Mouse (Mus musculus) hindbrain, postnatal 0 days (tissue): Measurements from ENCODE around the gene Dock9. TPM values are rescaled to one million over a fixed set of nuclear protein-coding genes. Genes with fewer than 3 reads are reported as not detected.

Experiments
- ATAC-seq: fragments of 200-750 bp; cut with Nextera tagmentation; 2 replicates; pipeline ENCODE4 v1.8.0; 2017; ENCODE audit warnings: mild to moderate bottlenecking, moderate TSS enrichment, moderate library complexity
- DNase-seq: peaks from one replicate; pipeline ENCODE4 v3.0.0-alpha.2; 2015; ENCODE audit warnings: low spot score
- H3K27ac ChIP-seq: fragments of 300-500 bp; sonication (generic); 2 replicates; pipeline ENCODE4 v1.5.1; 2014; ENCODE audit warnings: mild to moderate bottlenecking
- H3K27me3 ChIP-seq: fragments of 300-500 bp; sonication (generic); 2 replicates; pipeline ENCODE4 v1.6.1; 2014; ENCODE audit warnings: low read length, mixed read lengths; ENCODE audit not compliant: insufficient read depth
- H3K36me3 ChIP-seq: fragments of 300-500 bp; sonication (generic); 2 replicates; pipeline ENCODE4 v1.6.1; 2014; ENCODE audit warnings: low read length, mixed read lengths; ENCODE audit not compliant: insufficient read depth
- H3K4me1 ChIP-seq: fragments of 300-500 bp; sonication (generic); 2 replicates; pipeline ENCODE4 v1.6.1; 2014; ENCODE audit warnings: antibody characterized with exemption, low read length, mixed read lengths; ENCODE audit not compliant: insufficient read depth
- H3K4me2 ChIP-seq: fragments of 300-500 bp; sonication (generic); 2 replicates; pipeline ENCODE4 v1.6.1; 2014; ENCODE audit warnings: low read depth, mild to moderate bottlenecking, low read length, moderate library complexity, mixed read lengths
- H3K4me3 ChIP-seq: fragments of 300-500 bp; sonication (generic); 2 replicates; pipeline ENCODE4 v1.5.1; 2014; ENCODE audit warnings: low read length
- H3K9ac ChIP-seq: fragments of 300-500 bp; sonication (generic); replicated peaks from 2 replicates; pipeline ENCODE4 v1.6.1; 2014; ENCODE audit warnings: mild to moderate bottlenecking, low read length, moderate library complexity, mixed read lengths
- H3K9me3 ChIP-seq: fragments of 300-500 bp; sonication (generic); 2 replicates; pipeline ENCODE4 v1.6.1; 2016; ENCODE audit warnings: low read length, mixed read lengths
- CTCF ChIP-seq: IDR thresholded peaks from 2 replicates; pipeline ENCODE4 v1.5.1; 2016; ENCODE audit warnings: antibody characterized with exemption, control low read depth, low read depth
- WGBS: fragments of 180-500 bp; shearing (Covaris S2); extraction: QIAGEN DNeasy Blood & Tissue Kit; methylation state at CpG from one replicate; pipeline ENCODE4 v1.1.7; 2014; 5-methylcytosine and 5-hydroxymethylcytosine counted together
- polyA plus RNA-seq: library from polyadenylated mRNA; unstranded; fragments of >200 nt; fragmentation: Nextera tagmentation; extraction: Ambion mirVana; gene quantifications from 2 replicates; pipeline ENCODE4 v1.2.1, GENCODE M21; 2015
- total RNA-seq: library from RNA; depleted of rRNA; stranded (reverse); fragments of >200 nt; gene quantifications from 2 replicates; pipeline ENCODE4 v1.2.3, GENCODE M21; 2014

The Dock9 gene
- total and polyA plus RNA-seq, 2 experiments from 2014 or later: 11.7 to 51.3 TPM

DNA sequence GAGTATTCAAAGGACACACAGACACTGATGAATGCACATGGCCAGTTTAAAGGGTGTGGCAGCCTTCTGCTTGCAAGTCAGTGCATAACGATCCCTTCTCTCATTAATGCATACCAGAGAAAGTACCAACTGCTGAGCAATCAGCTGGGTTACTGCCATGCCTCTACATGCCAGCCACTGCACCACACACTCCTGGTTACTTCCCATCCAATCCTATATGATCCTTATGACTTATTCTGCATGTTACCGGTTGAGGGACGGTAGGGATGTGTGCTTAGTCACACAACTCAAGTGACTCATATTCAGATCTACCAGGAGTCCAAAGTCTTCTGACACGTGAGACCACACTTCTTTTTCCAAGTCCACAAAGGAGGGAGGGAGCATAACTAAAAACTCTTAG, 186.5 kb downstream of the Dock9 start:
- no peak overlapping the region for H3K4me3 ChIP-seq
- TF ChIP-seq CTCF: no peak
- H3K4me1 ChIP-seq: no peaks in the 10 kb centered on the region
- no peaks in the 10 kb centered on the region for H3K9me3 ChIP-seq
- no peaks in the 10 kb centered on the region; the same call in 1 of the 2 replicates for H3K36me3 ChIP-seq
- H3K27ac ChIP-seq: no peak overlapping the region
- no peak overlapping the region for H3K9ac ChIP-seq
- 79% methylated on average over 4 of the region's 4 CpGs for WGBS
- DNase-seq (no peak), ATAC-seq (no peak)
- no peaks in the 10 kb centered on the region for H3K27me3 ChIP-seq
- H3K4me2 ChIP-seq: no peak overlapping the region

DNA sequence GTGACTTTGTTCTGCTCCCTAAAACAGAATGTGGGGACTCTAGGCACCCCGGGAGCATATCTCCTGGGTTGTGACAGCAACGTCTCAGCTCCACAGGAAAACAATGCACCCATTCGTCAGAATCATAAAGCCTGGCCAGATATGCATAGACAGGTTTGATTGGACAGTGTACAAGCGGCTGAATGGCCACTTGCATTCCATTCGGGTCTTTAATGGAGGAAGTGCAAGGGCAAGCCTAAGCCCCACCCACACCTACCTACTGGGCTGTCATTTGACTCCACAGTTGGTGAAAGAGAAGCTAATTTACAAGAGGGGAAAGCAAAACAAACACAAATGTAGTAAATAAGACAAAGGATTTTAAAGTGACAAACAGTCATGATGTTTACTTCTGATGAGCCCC, 189.1 kb downstream of the Dock9 start:
- Histone ChIP-seq H3K4me2 (no peak overlapping the region), H3K4me1 (no peaks in the 10 kb centered on the region), H3K27me3 (no peaks in the 10 kb centered on the region), H3K36me3 (no peaks in the 10 kb centered on the region; the same call in 1 of the 2 replicates), H3K9ac (no peak overlapping the region), H3K4me3 (no peak overlapping the region), H3K9me3 (no peaks in the 10 kb centered on the region), H3K27ac (no peak overlapping the region)
- no peak for ATAC-seq
- TF ChIP-seq CTCF: no peak
- no peak for DNase-seq
- WGBS: 28% methylated on average over 5 of the region's 5 CpGs

DNA sequence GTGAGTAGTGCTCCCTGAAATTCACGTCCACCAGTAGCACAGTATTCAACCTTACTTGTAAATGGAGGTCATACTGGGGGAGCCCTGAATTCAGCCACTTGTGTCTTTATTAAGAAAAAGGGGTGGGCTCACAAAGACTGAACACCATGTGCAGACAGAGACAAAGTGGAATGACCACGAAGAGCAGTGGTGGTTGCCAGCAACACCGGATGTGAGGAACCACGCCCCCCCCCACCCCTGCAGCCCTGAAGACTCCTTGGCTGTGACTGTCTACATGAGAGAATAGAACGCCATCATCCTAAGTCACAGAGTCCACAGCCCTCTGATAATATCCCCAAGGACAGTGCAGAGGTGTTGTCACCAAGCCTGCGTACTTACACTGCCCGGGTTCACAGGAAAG, 191.2 kb downstream of the Dock9 start:
- Histone ChIP-seq H3K36me3 (no peaks in the 10 kb centered on the region; the same call in 1 of the 2 replicates), H3K9me3 (no peaks in the 10 kb centered on the region), H3K4me2 (no peak overlapping the region), H3K4me3 (no peak overlapping the region), H3K4me1 (no peaks in the 10 kb centered on the region), H3K27ac (no peak overlapping the region), H3K27me3 (no peaks in the 10 kb centered on the region), H3K9ac (no peak overlapping the region)
- no peak for DNase-seq
- no peak for TF ChIP-seq CTCF
- ATAC-seq: 0 out of 2 replicates have a peak, but pooled peaks have one; percentile 21
- WGBS: 80% methylated on average over 7 of the region's 7 CpGs

DNA sequence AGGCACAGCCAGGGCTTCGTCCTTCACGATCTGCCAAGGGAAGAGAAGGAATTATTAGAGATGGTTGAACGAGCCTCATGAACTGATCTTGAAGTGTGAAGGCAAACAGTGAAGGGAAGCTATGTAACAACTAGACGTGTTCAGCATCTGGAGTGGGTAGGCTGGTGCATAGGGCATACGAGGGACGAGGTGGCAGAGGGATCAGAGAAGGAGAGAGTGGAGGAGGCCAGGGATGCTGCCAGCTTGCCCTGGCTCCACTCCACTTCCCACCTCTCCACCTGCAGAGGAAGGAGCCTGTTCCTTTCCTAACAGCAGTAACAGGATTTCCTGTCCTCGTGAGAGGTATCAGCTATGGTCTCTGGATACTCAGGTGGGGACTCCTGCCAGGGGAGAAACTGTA, 192.4 kb downstream of the Dock9 start:
- H3K27ac ChIP-seq: no peak overlapping the region
- WGBS: 65% methylated on average over 7 of the region's 7 CpGs
- no peak overlapping the region for H3K4me2 ChIP-seq
- H3K4me3 ChIP-seq: no peak overlapping the region
- TF ChIP-seq CTCF: no peak
- H3K36me3 ChIP-seq: no peaks in the 10 kb centered on the region; the same call in 1 of the 2 replicates
- no peak overlapping the region for H3K9ac ChIP-seq
- no peaks in the 10 kb centered on the region for H3K4me1 ChIP-seq
- no peak for ATAC-seq
- DNase-seq: no peak
- no peaks in the 10 kb centered on the region for H3K9me3 ChIP-seq
- no peaks in the 10 kb centered on the region for H3K27me3 ChIP-seq

DNA sequence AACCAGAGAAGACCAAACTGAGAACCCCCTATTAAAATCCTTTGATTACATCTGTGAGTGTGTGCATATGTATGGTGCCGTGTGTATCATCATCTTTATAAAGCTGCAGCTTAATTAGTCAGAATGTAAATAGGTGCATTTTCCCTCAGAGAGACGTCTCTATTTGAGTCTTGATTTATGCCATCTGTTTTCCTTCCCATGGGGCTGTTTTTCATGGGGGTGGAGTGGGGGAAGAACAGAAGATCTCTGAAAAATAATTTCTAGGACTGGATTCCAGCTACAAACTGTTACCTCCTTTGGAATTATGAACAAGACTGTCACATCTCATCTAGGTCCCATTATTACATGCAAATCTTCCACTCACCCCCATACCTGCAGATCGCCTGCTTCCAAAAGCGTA, 193.1 kb downstream of the Dock9 start:
- no peak overlapping the region for H3K9ac ChIP-seq
- no peaks in the 10 kb centered on the region for H3K4me1 ChIP-seq
- TF ChIP-seq CTCF: no peak
- no peak overlapping the region for H3K4me2 ChIP-seq
- H3K27me3 ChIP-seq: no peaks in the 10 kb centered on the region
- no peaks in the 10 kb centered on the region; the same call in 1 of the 2 replicates for H3K36me3 ChIP-seq
- H3K27ac ChIP-seq: no peak overlapping the region
- no peak for ATAC-seq
- no peak for DNase-seq
- H3K4me3 ChIP-seq: no peak overlapping the region
- H3K9me3 ChIP-seq: no peaks in the 10 kb centered on the region
- 69% methylated on average over 4 of the region's 4 CpGs for WGBS

DNA sequence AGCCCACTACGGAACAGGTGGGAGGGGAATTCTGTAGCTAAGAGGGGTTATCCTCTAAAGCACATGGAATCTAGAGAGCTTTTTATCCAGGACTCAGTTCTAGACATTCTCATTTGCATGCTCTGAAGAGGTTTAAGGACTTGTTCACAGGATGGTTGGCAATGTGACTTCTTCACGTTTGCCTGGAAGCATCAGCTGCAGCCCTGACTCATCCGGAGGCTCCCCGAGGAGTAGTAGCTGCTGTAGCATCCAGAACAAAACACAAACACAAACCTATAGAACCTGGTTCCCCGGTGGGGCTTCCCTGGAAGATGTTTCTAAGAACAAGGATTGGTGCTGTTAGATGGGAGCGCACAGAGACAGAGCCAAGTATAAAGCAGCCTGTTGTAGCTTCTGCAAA, 195.0 kb downstream of the Dock9 start:
- no peak overlapping the region for H3K4me3 ChIP-seq
- no peaks in the 10 kb centered on the region for H3K4me1 ChIP-seq
- peaks cover 5% of the 10 kb centered on the region; the same call in 1 of the 2 replicates for H3K36me3 ChIP-seq
- no peak for TF ChIP-seq CTCF
- H3K9ac ChIP-seq: no peak overlapping the region
- H3K27ac ChIP-seq: no peak overlapping the region
- H3K27me3 ChIP-seq: no peaks in the 10 kb centered on the region
- 70% methylated on average over 6 of the region's 6 CpGs for WGBS
- H3K9me3 ChIP-seq: no peaks in the 10 kb centered on the region
- no peak overlapping the region for H3K4me2 ChIP-seq
- DNase-seq (no peak), ATAC-seq (no peak)

DNA sequence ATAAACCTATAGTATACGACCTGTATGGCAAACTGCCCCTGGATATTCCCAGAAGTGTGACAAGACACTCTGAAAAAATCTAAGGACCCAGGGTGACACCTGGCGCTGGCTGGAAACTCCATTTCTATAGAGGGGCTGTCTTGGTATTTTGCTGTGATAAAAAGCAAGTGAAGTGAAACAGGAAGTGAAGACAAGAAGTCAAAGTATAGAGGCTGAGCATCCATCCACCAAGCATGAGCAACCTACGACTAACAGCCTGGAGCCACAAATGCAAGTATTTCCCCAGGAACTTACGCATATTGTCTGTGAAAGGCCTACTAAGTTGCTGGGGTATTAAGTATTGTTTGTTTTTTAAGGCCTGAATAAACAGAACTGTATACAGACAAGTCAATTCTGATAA, 197.1 kb downstream of the Dock9 start:
- Histone ChIP-seq H3K4me3 (no peak overlapping the region), H3K9me3 (no peaks in the 10 kb centered on the region), H3K27ac (no peak overlapping the region), H3K27me3 (no peaks in the 10 kb centered on the region), H3K4me1 (no peaks in the 10 kb centered on the region), H3K9ac (no peak overlapping the region), H3K4me2 (no peak overlapping the region), H3K36me3 (peaks cover 9% of the 10 kb centered on the region)
- no peak for ATAC-seq
- no peak for TF ChIP-seq CTCF
- WGBS: 91% methylated on average over 4 of the region's 4 CpGs
- DNase-seq: no peak
